Mouse (Mus musculus): ENCODE measurements around the gene Mrtfb. TPM values are rescaled to one million over a fixed set of nuclear protein-coding genes. Genes with fewer than 3 reads are reported as not detected.
"Not testable (repeated sequence)": the region's sequence is repeated elsewhere in the genome, so short reads cannot be mapped to it uniquely, and the experiment has no call there.

The Mrtfb gene
- polyA plus RNA-seq, 2 experiments = 1.1 to 3.3 TPM

DNA sequence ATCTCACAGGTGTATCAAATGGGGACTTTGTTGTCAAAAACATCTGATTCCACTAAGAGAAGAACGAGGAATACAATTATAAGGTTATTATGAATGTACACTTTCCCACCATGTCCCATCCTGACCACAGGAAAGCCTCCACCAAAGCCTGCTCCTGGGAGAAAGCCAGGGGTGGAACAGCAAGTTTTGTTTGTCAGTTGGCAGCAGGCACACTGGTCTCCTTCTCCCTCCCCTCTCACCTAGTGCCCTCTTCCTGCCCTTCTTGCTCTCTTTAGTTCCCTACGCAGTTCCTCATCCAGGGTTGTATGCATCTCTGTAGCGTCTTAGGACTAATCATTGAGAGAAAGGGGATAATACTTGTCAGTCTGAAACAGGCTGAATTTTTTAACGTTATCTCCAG lies 81.8 kb downstream of the Mrtfb start:
- 56% methylated on average over 4 of the region's 4 CpGs for WGBS (ENCODE audit: insufficient replicate concordance)

DNA sequence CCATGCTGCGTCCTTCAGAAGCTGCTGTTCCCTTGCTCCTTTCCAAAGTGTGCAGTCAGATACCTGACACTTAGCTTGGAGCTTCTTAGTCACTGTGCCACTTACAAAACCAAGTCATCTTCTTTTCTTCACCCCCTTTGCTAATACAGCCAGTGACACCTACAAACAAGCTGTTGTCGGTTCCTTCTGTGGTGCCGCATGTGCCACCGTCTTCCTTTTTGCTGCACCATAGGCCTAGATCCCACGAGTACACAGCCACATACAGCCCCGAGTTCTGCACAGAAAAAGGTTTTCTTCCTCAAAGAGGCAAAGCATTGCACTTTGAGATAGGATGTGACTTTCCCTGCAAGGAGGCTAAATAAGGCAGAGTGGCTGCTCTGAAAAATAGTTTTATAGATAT lies 83.2 kb downstream of the Mrtfb start:
- WGBS (ENCODE audit: insufficient replicate concordance) = 57% methylated on average over 6 of the region's 6 CpGs
- ATAC-seq (ENCODE audit: insufficient read depth) = no peak
- Histone ChIP-seq H3K4me2 (ENCODE audit: low read depth) (no peak overlapping the region), H3K9me3 (ENCODE audit: control insufficient read depth, low read length) (no peaks in the 10 kb centered on the region), H3K27ac (no peak overlapping the region), H3K4me3 (ENCODE audit: insufficient read depth in 1 of 2, low read depth in 2 of 2, low read length in 2 of 2) (no peak overlapping the region), H3K9ac (replicated peaks) (no peak overlapping the region), H3K4me1 (replicated peaks; ENCODE audit: control insufficient read depth in 2 of 2, insufficient read depth in 2 of 2, low read length in 1 of 2) (no peaks in the 10 kb centered on the region), H3K36me3 (replicated peaks; ENCODE audit: control insufficient read depth, insufficient read depth, low read depth) (no peaks in the 10 kb centered on the region), H3K27me3 (ENCODE audit: control insufficient read depth, insufficient read depth, low read length) (no peaks in the 10 kb centered on the region)
- TF ChIP-seq CTCF (IDR thresholded peaks at IDR 0.05; ENCODE audit: low read depth) (no peak), EP300 (IDR thresholded peaks at IDR 0.05; ENCODE audit: low read depth) (no peak)
- no peak for DNase-seq (ENCODE audit: low read depth in 3 of 3, low spot score in 3 of 3)

More for the DNA sequence above, 81.8 kb downstream of the Mrtfb start:
- TF ChIP-seq CTCF (IDR thresholded peaks at IDR 0.05; ENCODE audit: low read depth) (no peak), EP300 (IDR thresholded peaks at IDR 0.05; ENCODE audit: low read depth) (no peak)
- Histone ChIP-seq H3K4me1 (replicated peaks; ENCODE audit: control insufficient read depth in 2 of 2, insufficient read depth in 2 of 2, low read length in 1 of 2) (no peaks in the 10 kb centered on the region), H3K4me2 (ENCODE audit: low read depth) (no peak overlapping the region), H3K9me3 (ENCODE audit: control insufficient read depth, low read length) (no peaks in the 10 kb centered on the region), H3K36me3 (replicated peaks; ENCODE audit: control insufficient read depth, insufficient read depth, low read depth) (no peaks in the 10 kb centered on the region), H3K9ac (replicated peaks) (no peak overlapping the region), H3K27me3 (ENCODE audit: control insufficient read depth, insufficient read depth, low read length) (no peaks in the 10 kb centered on the region), H3K27ac (no peak overlapping the region), H3K4me3 (ENCODE audit: insufficient read depth in 1 of 2, low read depth in 2 of 2, low read length in 2 of 2) (no peak overlapping the region)
- DNase-seq (ENCODE audit: low read depth in 3 of 3, low spot score in 3 of 3) (no peak), ATAC-seq (ENCODE audit: insufficient read depth) (no peak)

DNA sequence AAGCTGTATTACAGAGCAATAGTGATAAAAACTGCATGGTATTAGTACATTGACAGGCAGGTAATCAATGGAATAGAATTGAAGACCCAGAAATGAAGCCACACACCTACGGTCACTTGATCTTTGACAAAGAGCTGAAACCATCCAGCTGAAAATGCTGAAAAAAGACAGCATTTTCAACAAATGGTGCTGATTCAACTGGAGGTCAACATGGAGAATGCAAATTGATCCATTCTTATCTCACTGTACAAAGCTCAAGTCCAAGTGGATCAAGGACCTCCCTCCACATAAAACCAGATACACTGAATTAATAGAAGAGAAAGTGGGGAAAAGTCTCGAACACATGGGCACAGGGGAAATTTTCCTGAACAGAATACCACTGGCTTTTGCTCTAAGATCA lies 89.5 kb downstream of the Mrtfb start:
- not testable (repeated sequence) for H3K4me3 ChIP-seq (ENCODE audit: insufficient read depth in 1 of 2, low read depth in 2 of 2, low read length in 2 of 2); H3K27me3 ChIP-seq (ENCODE audit: control insufficient read depth, insufficient read depth, low read length); H3K4me2 ChIP-seq (ENCODE audit: low read depth); H3K4me1 ChIP-seq (replicated peaks; ENCODE audit: control insufficient read depth in 2 of 2, insufficient read depth in 2 of 2, low read length in 1 of 2); DNase-seq (ENCODE audit: low read depth in 3 of 3, low spot score in 3 of 3); H3K9me3 ChIP-seq (ENCODE audit: control insufficient read depth, low read length); H3K36me3 ChIP-seq (replicated peaks; ENCODE audit: control insufficient read depth, insufficient read depth, low read depth); H3K9ac ChIP-seq (replicated peaks); H3K27ac ChIP-seq; ATAC-seq (ENCODE audit: insufficient read depth)
- WGBS (ENCODE audit: insufficient replicate concordance) = 62% methylated on average over 2 of the region's 2 CpGs

DNA sequence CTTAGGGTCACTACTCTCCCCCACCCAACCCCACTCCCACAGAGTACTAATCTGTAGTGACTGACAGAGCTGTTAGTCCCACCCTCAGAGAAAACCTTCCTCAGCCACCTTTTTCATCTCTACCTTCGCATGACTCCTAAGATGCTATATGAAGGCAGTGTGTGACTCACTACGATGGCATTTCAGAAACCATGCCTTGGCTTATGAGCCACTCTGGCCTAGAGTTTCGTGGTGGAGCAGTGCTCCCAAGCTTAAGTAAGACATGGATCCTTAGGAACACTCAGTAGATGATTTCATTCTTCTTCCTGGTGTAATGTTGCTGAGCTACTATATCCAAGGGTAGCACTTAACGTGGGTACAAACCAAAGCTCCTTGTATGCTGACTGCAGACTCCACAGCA lies 94.4 kb downstream of the Mrtfb start:
- H3K27ac ChIP-seq = no peak overlapping the region
- H3K36me3 ChIP-seq (replicated peaks; ENCODE audit: control insufficient read depth, insufficient read depth, low read depth) = no peaks in the 10 kb centered on the region
- no peak overlapping the region for H3K4me2 ChIP-seq (ENCODE audit: low read depth)
- H3K9me3 ChIP-seq (ENCODE audit: control insufficient read depth, low read length) = no peaks in the 10 kb centered on the region
- no peak overlapping the region for H3K4me3 ChIP-seq (ENCODE audit: insufficient read depth in 1 of 2, low read depth in 2 of 2, low read length in 2 of 2)
- WGBS (ENCODE audit: insufficient replicate concordance) = 64% methylated on average over 4 of the region's 4 CpGs
- no peak for TF ChIP-seq CTCF (IDR thresholded peaks at IDR 0.05; ENCODE audit: low read depth)
- no peak for TF ChIP-seq EP300 (IDR thresholded peaks at IDR 0.05; ENCODE audit: low read depth)
- H3K27me3 ChIP-seq (ENCODE audit: control insufficient read depth, insufficient read depth, low read length) = no peaks in the 10 kb centered on the region
- no peak overlapping the region for H3K9ac ChIP-seq (replicated peaks)
- no peaks in the 10 kb centered on the region for H3K4me1 ChIP-seq (replicated peaks; ENCODE audit: control insufficient read depth in 2 of 2, insufficient read depth in 2 of 2, low read length in 1 of 2)
- no peak for DNase-seq (ENCODE audit: low read depth in 3 of 3, low spot score in 3 of 3)
- ATAC-seq (ENCODE audit: insufficient read depth) = no peak

DNA sequence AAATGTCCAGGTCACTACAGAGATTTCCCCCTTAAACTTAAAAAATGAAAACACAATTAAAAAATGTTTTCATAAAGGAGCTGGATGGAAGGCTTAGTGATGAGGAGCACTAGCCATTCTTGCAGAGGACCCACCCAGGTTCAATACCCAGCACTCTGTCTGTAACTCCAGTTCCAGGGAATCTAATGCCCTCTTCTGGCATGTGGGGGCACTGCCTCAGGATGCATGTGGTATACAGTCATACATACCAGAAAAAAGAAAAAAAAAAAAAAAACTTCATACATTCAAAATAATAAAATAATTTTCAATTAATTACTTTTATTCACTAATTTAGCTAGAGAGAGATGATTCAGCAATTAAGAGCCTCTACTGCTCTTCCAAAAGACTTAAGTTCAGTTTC lies 95.0 kb downstream of the Mrtfb start:
- no peaks in the 10 kb centered on the region for H3K27me3 ChIP-seq (ENCODE audit: control insufficient read depth, insufficient read depth, low read length)
- no peak overlapping the region for H3K9ac ChIP-seq (replicated peaks)
- no peak overlapping the region for H3K27ac ChIP-seq
- DNase-seq (ENCODE audit: low read depth in 3 of 3, low spot score in 3 of 3) (no peak), ATAC-seq (ENCODE audit: insufficient read depth) (no peak)
- no peaks in the 10 kb centered on the region for H3K4me1 ChIP-seq (replicated peaks; ENCODE audit: control insufficient read depth in 2 of 2, insufficient read depth in 2 of 2, low read length in 1 of 2)
- H3K36me3 ChIP-seq (replicated peaks; ENCODE audit: control insufficient read depth, insufficient read depth, low read depth) = no peaks in the 10 kb centered on the region
- no peak; the same call in 1 of the 2 replicates for TF ChIP-seq CTCF (IDR thresholded peaks at IDR 0.05; ENCODE audit: low read depth)
- TF ChIP-seq EP300 (IDR thresholded peaks at IDR 0.05; ENCODE audit: low read depth) = no peak
- no peaks in the 10 kb centered on the region for H3K9me3 ChIP-seq (ENCODE audit: control insufficient read depth, low read length)
- H3K4me3 ChIP-seq (ENCODE audit: insufficient read depth in 1 of 2, low read depth in 2 of 2, low read length in 2 of 2) = no peak overlapping the region
- no peak overlapping the region for H3K4me2 ChIP-seq (ENCODE audit: low read depth)

DNA sequence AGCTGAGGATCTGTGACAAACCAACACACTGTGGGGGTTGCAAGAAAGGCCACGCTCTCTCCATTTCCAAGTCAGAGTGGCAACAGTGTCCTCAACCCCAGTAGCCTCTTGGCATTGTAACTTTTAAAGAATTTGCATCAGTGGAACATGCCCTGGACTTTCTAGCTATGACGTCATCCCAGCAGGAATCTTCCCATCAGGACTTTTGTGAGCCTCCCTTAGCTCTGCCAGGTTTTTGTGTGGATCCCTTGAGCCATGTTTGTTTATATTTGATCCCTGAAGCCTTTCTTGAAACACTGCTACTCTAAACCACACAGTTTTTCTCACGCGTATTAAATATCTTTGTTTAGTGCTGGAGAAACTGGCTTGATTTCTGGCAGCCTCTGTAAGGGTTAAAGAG lies 97.6 kb downstream of the Mrtfb start:
- DNase-seq (ENCODE audit: low read depth in 3 of 3, low spot score in 3 of 3) (no peak), ATAC-seq (ENCODE audit: insufficient read depth) (no peak)
- H3K9ac ChIP-seq (replicated peaks) = no peak overlapping the region
- no peaks in the 10 kb centered on the region for H3K9me3 ChIP-seq (ENCODE audit: control insufficient read depth, low read length)
- H3K4me1 ChIP-seq (replicated peaks; ENCODE audit: control insufficient read depth in 2 of 2, insufficient read depth in 2 of 2, low read length in 1 of 2) = peaks cover 0 to 8% of the 10 kb centered on the region in 2 experiments; a peak in 2 of 4 replicates
- no peak overlapping the region for H3K4me2 ChIP-seq (ENCODE audit: low read depth)
- H3K27ac ChIP-seq = no peak overlapping the region
- no peaks in the 10 kb centered on the region for H3K27me3 ChIP-seq (ENCODE audit: control insufficient read depth, insufficient read depth, low read length)
- H3K36me3 ChIP-seq (replicated peaks; ENCODE audit: control insufficient read depth, insufficient read depth, low read depth) = no peaks in the 10 kb centered on the region
- 76% methylated on average over 4 of the region's 4 CpGs for WGBS (ENCODE audit: insufficient replicate concordance)
- H3K4me3 ChIP-seq (ENCODE audit: insufficient read depth in 1 of 2, low read depth in 2 of 2, low read length in 2 of 2) = no peak overlapping the region
- no peak for TF ChIP-seq EP300 (IDR thresholded peaks at IDR 0.05; ENCODE audit: low read depth)
- TF ChIP-seq CTCF (IDR thresholded peaks at IDR 0.05; ENCODE audit: low read depth) = no peak
